Mouse (Mus musculus): Measurements from ENCODE around the gene Prrc2b.

Prrc2b gene

GRCm38 (mm10) chr2:32162102-32162501, 11.2 kb downstream of the Prrc2b start:
- no peak for DNase-seq (ENCODE audit: low read depth, low spot score)

GRCm38 (mm10) chr2:32162646-32163045, 11.8 kb downstream of the Prrc2b start:
- DNase-seq (ENCODE audit: low read depth, low spot score), result no peak

GRCm38 (mm10) chr2:32163057-32163456, 12.2 kb downstream of the Prrc2b start:
- DNase-seq (ENCODE audit: low read depth, low spot score), result no peak

- no peak for DNase-seq (ENCODE audit: low read depth, low spot score)
Measured at GRCm38 (mm10) chr2:32164503-32164902, 13.6 kb downstream of the Prrc2b start.

GRCm38 (mm10) chr2:32165040-32165800, 14.3 kb downstream of the Prrc2b start:
- DNase-seq (ENCODE audit: low read depth, low spot score), result no peak

GRCm38 (mm10) chr2:32166581-32166980, 15.7 kb downstream of the Prrc2b start:
- DNase-seq (ENCODE audit: low read depth, low spot score), result no peak

- no peak for DNase-seq (ENCODE audit: low read depth, low spot score)
Measured at GRCm38 (mm10) chr2:32167034-32167770, 16.3 kb downstream of the Prrc2b start.

- no peak for DNase-seq (ENCODE audit: low read depth, low spot score)
Measured at GRCm38 (mm10) chr2:32167819-32168218, 16.9 kb downstream of the Prrc2b start.

- DNase-seq (ENCODE audit: low read depth, low spot score), result no peak
Measured at GRCm38 (mm10) chr2:32169292-32169691, 18.4 kb downstream of the Prrc2b start.

GRCm38 (mm10) chr2:32170010-32170409, 19.1 kb downstream of the Prrc2b start:
- DNase-seq (ENCODE audit: low read depth, low spot score), result no peak

GRCm38 (mm10) chr2:32171658-32172433, 21.0 kb downstream of the Prrc2b start:
- DNase-seq (ENCODE audit: low read depth, low spot score), result no peak

GRCm38 (mm10) chr2:32174170-32174741, 23.4 kb downstream of the Prrc2b start:
- no peak for DNase-seq (ENCODE audit: low read depth, low spot score)

- no peak for DNase-seq (ENCODE audit: low read depth, low spot score)
Measured at GRCm38 (mm10) chr2:32175051-32175466, 24.2 kb downstream of the Prrc2b start.

- no peak for DNase-seq (ENCODE audit: low read depth, low spot score)
Measured at GRCm38 (mm10) chr2:32175508-32175907, 24.6 kb downstream of the Prrc2b start.

GRCm38 (mm10) chr2:32176848-32177247, 26.0 kb downstream of the Prrc2b start:
- DNase-seq (ENCODE audit: low read depth, low spot score), result no peak

- no peak for DNase-seq (ENCODE audit: low read depth, low spot score)
Measured at GRCm38 (mm10) chr2:32177397-32178060, 26.6 kb downstream of the Prrc2b start.

GRCm38 (mm10) chr2:32179363-32179762, 28.5 kb downstream of the Prrc2b start:
- DNase-seq (ENCODE audit: low read depth, low spot score), result no peak

GRCm38 (mm10) chr2:32180127-32180526, 29.2 kb downstream of the Prrc2b start:
- DNase-seq (ENCODE audit: low read depth, low spot score), result no peak

GRCm38 (mm10) chr2:32181364-32181763, 30.5 kb downstream of the Prrc2b start:
- no peak for DNase-seq (ENCODE audit: low read depth, low spot score)

GRCm38 (mm10) chr2:32182119-32182518, 31.2 kb downstream of the Prrc2b start:
- DNase-seq (ENCODE audit: low read depth, low spot score), result no peak

GRCm38 (mm10) chr2:32182676-32183296, 31.9 kb downstream of the Prrc2b start:
- DNase-seq (ENCODE audit: low read depth, low spot score), result no peak

Measured in retina, postnatal 7 days (tissue).